ENCODE assay signal across 19 mouse cellular contexts in the genomic region with DNA sequence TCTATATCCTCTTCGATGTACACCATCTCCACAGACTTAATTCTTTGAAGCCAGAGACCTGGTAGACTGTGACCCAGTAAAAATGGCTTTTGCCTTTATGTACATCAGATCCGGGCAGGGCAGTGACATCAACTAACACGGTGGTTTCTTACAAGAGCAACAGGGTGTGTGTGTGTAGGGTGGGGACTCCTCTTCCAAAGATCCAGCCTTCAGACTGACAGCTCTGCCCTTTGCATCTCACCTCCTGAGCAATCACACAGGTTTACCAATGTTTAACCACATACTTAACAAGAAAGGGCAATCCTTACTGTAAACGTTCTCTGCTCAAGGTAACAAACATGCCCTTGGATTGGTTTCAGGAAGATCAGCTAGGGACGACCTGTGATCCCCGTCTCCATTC. TPM values are rescaled to one million over a fixed set of nuclear protein-coding genes. Genes with fewer than 3 reads are reported as not detected.
"Had no signal": no experiment of that assay in that cellular context is flagged by ENCODE, and none has a peak within 500 bp of the region (broad histone marks: within the 10 kb centered on the region; RNA-seq: fewer than 3 reads in every experiment).

No protein-coding gene starts in this region.

- DNase-seq: kidney, adult 11 months; layer of hippocampus, adult 9-11 months; left cerebral cortex, postnatal 4 days; lung, adult 18-20 months; lung, postnatal 4 days; retina, postnatal 1 day; right cerebral cortex, postnatal 14 days; thymus, postnatal 36 days had no signal

- H3K4me2 ChIP-seq: hindbrain, embryonic 14.5 days; limb, embryonic 13.5 days; midbrain, embryonic 15.5 days; neural tube, embryonic 13.5 days had no signal

- ATAC-seq: midbrain, embryonic 15.5 days had no signal

- H3K9me3 ChIP-seq: limb, embryonic 13.5 days; midbrain, embryonic 10.5 days; midbrain, embryonic 15.5 days; neural tube, embryonic 13.5 days had no signal

- H3K9ac ChIP-seq: hindbrain, embryonic 14.5 days; limb, embryonic 13.5 days; liver, embryonic 14.5 days; midbrain, embryonic 15.5 days; neural tube, embryonic 13.5 days had no signal

- H3K4me1 ChIP-seq: limb, embryonic 13.5 days; midbrain, embryonic 10.5 days; midbrain, embryonic 15.5 days had no signal

- H3K27ac ChIP-seq: hindbrain, embryonic 14.5 days; limb, embryonic 13.5 days; liver, embryonic 14.5 days; midbrain, embryonic 10.5 days; midbrain, embryonic 15.5 days; neural tube, embryonic 13.5 days had no signal

- H3K4me3 ChIP-seq: limb, embryonic 13.5 days; midbrain, embryonic 10.5 days; midbrain, embryonic 15.5 days; neural tube, embryonic 13.5 days had no signal

- H3K36me3 ChIP-seq: midbrain, embryonic 15.5 days had no signal

- H3K27me3 ChIP-seq: limb, embryonic 13.5 days; midbrain, embryonic 15.5 days; neural tube, embryonic 13.5 days had no signal

RNA-seq across cellular contexts. Expression of gene Wnt10b, which starts 30.7 kb away (rescaled TPM):
- polyA plus RNA-seq: hindbrain, embryonic 14.5 days; liver, adult 2 months; midbrain, embryonic 15.5 days; neural tube, embryonic 13.5 days; stomach, embryonic 14.5 days had no signal

RNA-seq across cellular contexts. Expression of gene Ccdc65, which starts 39.3 kb away (rescaled TPM):
- polyA plus RNA-seq: liver, adult 2 months had no signal

RNA-seq across cellular contexts. Expression of gene Wnt1, which starts 42.4 kb away (rescaled TPM):
- polyA plus RNA-seq: kidney, embryonic 16.5 days; limb, embryonic 13.5 days; liver, adult 2 months; liver, embryonic 14.5 days; lung, embryonic 16.5 days; stomach, embryonic 14.5 days; thymus, postnatal 0 days had no signal
